Mouse (Mus musculus): ENCODE measurements at regions not wholly inside any gene's neighbourhood (a gene's known extent, or its start where the extent isn't known, plus 50 kb on each side); places are given as distances from the start of the nearest gene placed in this dataset.

DNA sequence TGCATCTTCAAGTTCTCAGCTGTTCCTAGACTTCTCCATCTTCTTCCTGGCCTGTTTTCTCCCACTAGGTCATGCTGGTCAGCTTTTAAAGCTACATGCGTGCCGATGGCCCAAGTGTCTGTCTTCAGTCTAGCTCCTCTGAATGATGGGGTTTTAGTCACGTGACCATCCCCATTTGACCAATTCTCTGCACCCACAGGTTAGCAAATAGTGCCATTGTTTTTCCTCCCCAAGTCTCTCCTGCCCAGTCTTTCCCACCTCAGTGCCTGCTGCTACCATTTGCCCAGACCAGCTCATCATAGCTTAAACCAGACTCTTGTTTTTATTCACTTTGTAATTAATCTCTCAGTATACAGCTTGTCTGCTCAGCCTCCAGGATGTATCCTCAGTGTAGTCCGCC lies 62.3 kb downstream of the Zfp706 start:
- TF ChIP-seq TAL1 (conservative IDR thresholded peaks at IDR 0.05; ENCODE audit: low read depth, low read length) (no peak), GATA1 (IDR thresholded peaks at IDR 0.05; ENCODE audit: borderline replicate concordance, low read length) (no peak), POLR2AphosphoS5 (IDR thresholded peaks at IDR 0.05; ENCODE audit: insufficient replicate concordance, low read depth, low read length) (no peak), CTCF (IDR thresholded peaks at IDR 0.05; ENCODE audit: low read depth, low read length) (no peak)
- no peak for ATAC-seq (ENCODE audit: extremely low read depth, insufficient number of reproducible peaks, low FRiP score, poor library complexity, severe bottlenecking)
- Histone ChIP-seq H3K4me3 (ENCODE audit: low read depth, low read length) (no peak overlapping the region), H3K36me3 (replicated peaks) (no peaks in the 10 kb centered on the region), H3K9me3 (replicated peaks) (no peaks in the 10 kb centered on the region), H3K4me1 (ENCODE audit: insufficient read depth, low read depth, low read length) (peaks cover 7% of the 10 kb centered on the region), H3K27me3 (ENCODE audit: insufficient read depth, low read length) (peaks cover 30% of the 10 kb centered on the region)
- no peak for DNase-seq (ENCODE audit: low spot score)

GRCm38 (mm10) chr15:36944556-36945171 lies 62.9 kb downstream of the Zfp706 start:
- Histone ChIP-seq H3K4me1 (ENCODE audit: insufficient read depth, low read depth, low read length) (peaks cover 9% of the 10 kb centered on the region), H3K27me3 (ENCODE audit: insufficient read depth, low read length) (peaks cover 27% of the 10 kb centered on the region), H3K4me3 (ENCODE audit: low read depth, low read length) (no peak overlapping the region), H3K36me3 (replicated peaks) (no peaks in the 10 kb centered on the region), H3K9me3 (replicated peaks) (no peaks in the 10 kb centered on the region)
- no peak for ATAC-seq (ENCODE audit: extremely low read depth, insufficient number of reproducible peaks, low FRiP score, poor library complexity, severe bottlenecking)
- TF ChIP-seq POLR2AphosphoS5 (IDR thresholded peaks at IDR 0.05; ENCODE audit: insufficient replicate concordance, low read depth, low read length) (no peak), CTCF (IDR thresholded peaks at IDR 0.05; ENCODE audit: low read depth, low read length) (no peak), GATA2 (IDR thresholded peaks at IDR 0.05; ENCODE audit: borderline replicate concordance, low read depth, low read length) (no peak), TAL1 (conservative IDR thresholded peaks at IDR 0.05; ENCODE audit: low read depth, low read length) (no peak), GATA1 (IDR thresholded peaks at IDR 0.05; ENCODE audit: borderline replicate concordance, low read length) (no peak)
- DNase-seq (ENCODE audit: low spot score), result no peak

DNA sequence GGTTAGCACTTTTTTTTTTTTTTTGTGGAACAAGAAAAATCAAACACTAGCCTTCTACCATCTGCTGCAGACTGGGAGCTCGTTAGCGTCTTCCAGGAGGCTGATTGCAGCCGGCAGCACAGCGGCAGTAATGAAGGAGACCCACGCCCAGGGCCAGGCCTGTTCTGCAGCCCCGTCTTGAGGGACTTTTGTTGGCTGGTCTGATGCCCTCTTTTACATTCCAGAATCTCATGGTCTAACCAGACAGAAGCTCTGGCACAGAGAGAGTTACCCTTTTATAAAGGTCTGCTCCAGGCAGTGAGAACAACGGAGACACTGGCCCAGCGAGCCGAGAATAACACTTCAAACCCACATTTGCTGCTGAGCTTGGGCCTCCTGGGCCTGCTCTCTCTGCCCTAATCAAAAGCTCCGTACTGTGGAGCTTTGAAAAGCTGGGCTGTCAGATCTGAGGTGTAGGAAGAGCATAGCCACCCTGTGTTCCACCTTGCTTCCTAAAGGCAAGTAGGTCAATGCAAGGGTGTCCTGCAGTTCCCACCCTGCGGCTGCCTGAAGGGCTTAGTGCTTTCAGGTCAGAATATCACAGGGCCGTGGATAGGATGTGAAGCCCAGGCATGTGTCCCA lies 64.0 kb downstream of the Zfp706 start:
- ATAC-seq (ENCODE audit: extremely low read depth, insufficient number of reproducible peaks, low FRiP score, poor library complexity, severe bottlenecking) (no peak), DNase-seq (ENCODE audit: low spot score) (no peak)
- no peaks in the 10 kb centered on the region for H3K36me3 ChIP-seq (replicated peaks)
- H3K9me3 ChIP-seq (replicated peaks), result no peaks in the 10 kb centered on the region
- TF ChIP-seq GATA2 (IDR thresholded peaks at IDR 0.05; ENCODE audit: borderline replicate concordance, low read depth, low read length) (no peak), CTCF (IDR thresholded peaks at IDR 0.05; ENCODE audit: low read depth, low read length) (no peak), GATA1 (IDR thresholded peaks at IDR 0.05; ENCODE audit: borderline replicate concordance, low read length) (no peak), TAL1 (conservative IDR thresholded peaks at IDR 0.05; ENCODE audit: low read depth, low read length) (no peak), POLR2AphosphoS5 (IDR thresholded peaks at IDR 0.05; ENCODE audit: insufficient replicate concordance, low read depth, low read length) (no peak)
- no peak overlapping the region for H3K4me3 ChIP-seq (ENCODE audit: low read depth, low read length)
- peaks cover 24% of the 10 kb centered on the region for H3K27me3 ChIP-seq (ENCODE audit: insufficient read depth, low read length)
- H3K4me1 ChIP-seq (ENCODE audit: insufficient read depth, low read depth, low read length), result peaks cover 17% of the 10 kb centered on the region

- Histone ChIP-seq H3K4me3 (ENCODE audit: low read depth, low read length) (no peak overlapping the region), H3K9me3 (replicated peaks) (no peaks in the 10 kb centered on the region), H3K36me3 (replicated peaks) (no peaks in the 10 kb centered on the region), H3K4me1 (ENCODE audit: insufficient read depth, low read depth, low read length) (peaks cover 30% of the 10 kb centered on the region), H3K27me3 (ENCODE audit: insufficient read depth, low read length) (peaks cover 21% of the 10 kb centered on the region)
- TF ChIP-seq GATA2 (IDR thresholded peaks at IDR 0.05; ENCODE audit: borderline replicate concordance, low read depth, low read length) (no peak), TAL1 (conservative IDR thresholded peaks at IDR 0.05; ENCODE audit: low read depth, low read length) (no peak), POLR2AphosphoS5 (IDR thresholded peaks at IDR 0.05; ENCODE audit: insufficient replicate concordance, low read depth, low read length) (no peak), GATA1 (IDR thresholded peaks at IDR 0.05; ENCODE audit: borderline replicate concordance, low read length) (no peak), CTCF (IDR thresholded peaks at IDR 0.05; ENCODE audit: low read depth, low read length) (no peak)
- ATAC-seq (ENCODE audit: extremely low read depth, insufficient number of reproducible peaks, low FRiP score, poor library complexity, severe bottlenecking) (no peak), DNase-seq (ENCODE audit: low spot score) (no peak)
Measured at GRCm38 (mm10) chr15:36942261-36942660, 65.3 kb downstream of the Zfp706 start.

GRCm38 (mm10) chr15:36941741-36942140 lies 65.8 kb downstream of the Zfp706 start:
- Histone ChIP-seq H3K36me3 (replicated peaks) (no peaks in the 10 kb centered on the region), H3K27me3 (ENCODE audit: insufficient read depth, low read length) (peaks cover 21% of the 10 kb centered on the region), H3K4me3 (ENCODE audit: low read depth, low read length) (no peak overlapping the region), H3K4me1 (ENCODE audit: insufficient read depth, low read depth, low read length) (peaks cover 36% of the 10 kb centered on the region), H3K9me3 (replicated peaks) (no peaks in the 10 kb centered on the region)
- no peak for TF ChIP-seq POLR2AphosphoS5 (IDR thresholded peaks at IDR 0.05; ENCODE audit: insufficient replicate concordance, low read depth, low read length)
- TF ChIP-seq GATA1 (IDR thresholded peaks at IDR 0.05; ENCODE audit: borderline replicate concordance, low read length), result no peak
- TF ChIP-seq GATA2 (IDR thresholded peaks at IDR 0.05; ENCODE audit: borderline replicate concordance, low read depth, low read length), result no peak
- ATAC-seq (ENCODE audit: extremely low read depth, insufficient number of reproducible peaks, low FRiP score, poor library complexity, severe bottlenecking) (no peak), DNase-seq (ENCODE audit: low spot score) (no peak)

GRCm38 (mm10) chr15:36939608-36940007 lies 68.0 kb downstream of the Zfp706 start:
- ATAC-seq (ENCODE audit: extremely low read depth, insufficient number of reproducible peaks, low FRiP score, poor library complexity, severe bottlenecking) (no peak), DNase-seq (ENCODE audit: low spot score) (no peak)
- Histone ChIP-seq H3K27me3 (ENCODE audit: insufficient read depth, low read length) (peaks cover 16% of the 10 kb centered on the region), H3K36me3 (replicated peaks) (no peaks in the 10 kb centered on the region), H3K4me3 (ENCODE audit: low read depth, low read length) (no peak overlapping the region; the same call in 1 of the 2 replicates), H3K9me3 (replicated peaks) (no peaks in the 10 kb centered on the region), H3K4me1 (ENCODE audit: insufficient read depth, low read depth, low read length) (peaks cover 43% of the 10 kb centered on the region)
- TF ChIP-seq POLR2AphosphoS5 (IDR thresholded peaks at IDR 0.05; ENCODE audit: insufficient replicate concordance, low read depth, low read length) (no peak), GATA2 (IDR thresholded peaks at IDR 0.05; ENCODE audit: borderline replicate concordance, low read depth, low read length) (no peak), GATA1 (IDR thresholded peaks at IDR 0.05; ENCODE audit: borderline replicate concordance, low read length) (no peak), CTCF (IDR thresholded peaks at IDR 0.05; ENCODE audit: low read depth, low read length) (no peak), TAL1 (conservative IDR thresholded peaks at IDR 0.05; ENCODE audit: low read depth, low read length) (no peak)
